Mouse (Mus musculus): ENCODE data around the gene Gm21170.
"Not testable (repeated sequence)": the region's sequence is repeated elsewhere in the genome, so short reads cannot be mapped to it uniquely, and the experiment has no call there.

Gm21170 gene

DNA sequence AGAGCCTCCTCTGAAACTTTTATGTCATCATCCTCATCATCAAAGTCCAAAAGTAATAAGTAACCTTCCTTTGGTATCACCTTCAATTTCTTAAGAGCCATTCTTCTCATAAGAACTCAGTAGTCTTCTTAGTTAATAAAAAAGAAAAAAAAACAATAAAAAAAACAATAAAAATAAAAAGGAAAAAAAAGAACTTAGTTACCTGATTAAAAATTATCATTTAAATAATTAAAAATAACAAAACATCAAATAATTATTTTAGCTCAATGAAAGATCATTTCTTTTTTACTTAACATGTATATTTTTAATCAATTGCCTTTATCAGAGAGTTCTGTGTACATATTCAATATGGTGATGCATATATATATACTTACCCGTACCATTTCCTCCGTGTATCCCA, at the start of gene Gm21170:
Gene Gm21170, minus strand, starts transcription at position 101 of the 400 bp plus-strand sequence.
- DNase-seq = not testable (repeated sequence)

All from cerebellum, adult 18-20 months (tissue).